Mouse (Mus musculus) thymus, adult 2 months (tissue): ENCODE data around the gene Dact2. TPM values are rescaled to one million over a fixed set of nuclear protein-coding genes. Genes with fewer than 3 reads are reported as not detected.

ENCODE experiments used
- DNase-seq: peaks from one replicate; pipeline ENCODE4 v3.0.0; 2021
- H3K27ac ChIP-seq: fragments of 200-500 bp; 2 replicates; pipeline ENCODE4 v1.5.1; 2012; ENCODE audit warnings: low read length, control low read depth; ENCODE audit not compliant: control insufficient read depth, insufficient read depth
- H3K27me3 ChIP-seq: fragments of 200-500 bp; 2 replicates; pipeline ENCODE4 v1.6.1; 2012; ENCODE audit warnings: mild to moderate bottlenecking, low read length, moderate library complexity, mixed read lengths; ENCODE audit not compliant: control insufficient read depth, insufficient read depth
- H3K36me3 ChIP-seq: fragments of 200-500 bp; 2 replicates; pipeline ENCODE4 v1.6.1; 2012; ENCODE audit warnings: mild to moderate bottlenecking, low read length, moderate library complexity; ENCODE audit not compliant: control insufficient read depth, insufficient read depth
- H3K4me1 ChIP-seq: fragments of 200-500 bp; replicated peaks from 2 replicates; pipeline ENCODE4 v1.6.1; 2012; ENCODE audit warnings: low read length; ENCODE audit not compliant: control insufficient read depth, insufficient read depth
- H3K4me3 ChIP-seq: fragments of 200-500 bp; 2 replicates; pipeline ENCODE4 v1.5.1; 2012; ENCODE audit warnings: mild to moderate bottlenecking, low read length, control low read depth, moderate library complexity; ENCODE audit not compliant: control insufficient read depth, insufficient read depth
- CTCF ChIP-seq: fragments of 200-500 bp; IDR thresholded peaks from 2 replicates; pipeline ENCODE4 v1.5.1; 2012; ENCODE audit warnings: mild to moderate bottlenecking, control low read depth, low read length, moderate library complexity, borderline replicate concordance; ENCODE audit not compliant: control insufficient read depth, poor library complexity, insufficient read depth; ENCODE audit errors: extremely low read depth
- POLR2A ChIP-seq: fragments of 200-500 bp; IDR thresholded peaks from 2 replicates; pipeline ENCODE4 v1.6.1; 2012; ENCODE audit warnings: mild to moderate bottlenecking, low read length, control low read depth, moderate library complexity; ENCODE audit not compliant: control insufficient read depth, poor library complexity, insufficient read depth; ENCODE audit errors: extremely low read depth
- WGBS: fragments of 180-500 bp; shearing (Covaris S2); methylation state at CpG from one replicate; pipeline ENCODE4 v1.1.7; 2018; 5-methylcytosine and 5-hydroxymethylcytosine counted together
- polyA plus RNA-seq: library from polyadenylated mRNA; depleted of rRNA; stranded (reverse); fragments of >200 nt; gene quantifications from 2 replicates; pipeline ENCODE4 v1.2.3, GENCODE M21; 2012

Gene Dact2
- polyA plus RNA-seq, 1 experiment: 45.8 TPM

DNA sequence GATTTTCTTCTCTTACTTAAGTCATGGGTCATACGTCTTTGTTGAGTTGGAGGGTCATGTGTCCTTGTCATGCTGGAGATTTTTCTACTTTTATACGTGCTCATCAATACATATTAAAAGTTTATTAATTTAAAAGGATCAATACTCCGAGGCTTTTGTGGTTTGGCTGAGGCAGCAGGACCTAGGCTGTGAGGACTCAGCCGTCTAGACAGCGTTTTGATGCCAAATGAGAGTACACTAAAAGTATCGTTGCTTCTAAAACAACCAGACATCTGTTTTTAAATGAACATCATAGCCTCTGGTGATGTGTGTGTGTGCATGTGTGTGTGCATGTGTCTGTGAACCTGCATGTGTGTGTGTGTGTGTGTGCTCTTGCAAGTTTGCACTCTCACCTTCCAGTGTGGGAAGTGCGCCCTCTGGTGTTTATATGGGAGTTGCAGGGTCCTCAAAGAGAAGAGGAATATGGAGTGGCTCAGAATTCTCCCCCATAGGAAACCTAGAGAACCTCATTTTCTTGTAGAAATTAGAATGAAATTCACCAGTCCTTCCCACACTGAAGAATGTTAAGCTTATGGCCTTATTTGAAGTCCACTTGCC, 16.6 kb upstream of the Dact2 start:
- Histone ChIP-seq H3K4me3 (no peak overlapping the region), H3K27me3 (no peaks in the 10 kb centered on the region), H3K27ac (no peak overlapping the region), H3K4me1 (no peaks in the 10 kb centered on the region), H3K36me3 (no peaks in the 10 kb centered on the region)
- WGBS: 69% methylated on average over 7 of the region's 7 CpGs
- TF ChIP-seq POLR2A (no peak), CTCF (no peak)
- DNase-seq: peak; percentile 36

GRCm38 (mm10) chr17:14213976-14214529, 9.9 kb upstream of the Dact2 start:
- Histone ChIP-seq H3K27ac (no peak overlapping the region), H3K36me3 (no peaks in the 10 kb centered on the region), H3K4me3 (no peak overlapping the region), H3K27me3 (no peaks in the 10 kb centered on the region), H3K4me1 (no peaks in the 10 kb centered on the region)
- TF ChIP-seq POLR2A (no peak), CTCF (no peak)
- 57% methylated on average over 3 of the region's 3 CpGs for WGBS
- DNase-seq: no peak

DNA sequence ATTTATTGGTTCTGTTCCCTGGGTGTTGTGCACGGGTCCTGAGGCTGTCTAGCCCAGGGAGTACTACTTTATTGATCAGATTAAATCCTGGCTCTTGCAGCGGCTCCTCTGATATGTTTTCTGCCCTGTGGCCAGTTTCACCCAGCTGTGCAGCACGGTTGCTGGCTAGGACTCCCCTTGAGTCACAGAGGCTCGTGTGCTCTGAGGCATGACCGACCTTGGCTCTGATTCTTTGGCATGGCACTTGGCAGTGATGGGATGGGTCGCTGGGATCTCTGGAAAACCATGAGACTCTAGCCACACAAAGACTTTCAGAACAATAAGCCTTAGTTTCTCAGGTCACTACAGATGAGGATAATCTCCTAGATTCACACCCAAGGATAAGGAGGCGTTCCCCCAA, 8.7 kb upstream of the Dact2 start:
- Histone ChIP-seq H3K27me3 (no peaks in the 10 kb centered on the region), H3K4me3 (no peak overlapping the region), H3K27ac (no peak overlapping the region), H3K36me3 (no peaks in the 10 kb centered on the region), H3K4me1 (no peaks in the 10 kb centered on the region)
- DNase-seq: no peak
- 87% methylated on average over 7 of the region's 7 CpGs for WGBS
- TF ChIP-seq CTCF: no peak
- TF ChIP-seq POLR2A: no peak

DNA sequence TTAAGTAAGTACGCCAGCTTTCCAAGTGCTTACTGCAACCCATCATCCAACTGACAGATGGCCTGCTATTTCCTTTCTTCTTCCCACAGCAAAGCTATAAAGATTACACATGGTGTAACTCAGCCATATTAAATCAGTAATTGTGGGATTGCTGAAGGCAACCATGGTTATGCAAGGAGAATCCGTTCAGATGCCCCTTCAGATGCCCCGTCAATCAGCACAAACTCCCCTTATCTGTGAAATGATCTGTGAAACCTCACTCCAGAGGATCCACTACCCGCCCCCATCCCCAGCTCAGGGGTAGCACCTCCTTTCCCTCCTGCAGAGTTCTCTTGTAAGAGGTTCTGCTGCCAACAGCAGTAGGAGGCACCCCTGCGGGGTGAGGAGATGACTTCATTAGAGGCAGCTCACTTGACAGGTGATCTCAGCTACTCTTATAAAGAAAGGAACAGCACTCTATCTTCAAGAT, 3.0 kb upstream of the Dact2 start:
- TF ChIP-seq CTCF: no peak
- no peak for TF ChIP-seq POLR2A
- H3K27me3 ChIP-seq: peaks cover 2% of the 10 kb centered on the region; the same call in 1 of the 2 replicates
- DNase-seq: no peak
- 37% methylated on average over 5 of the region's 5 CpGs for WGBS
- H3K36me3 ChIP-seq: no peaks in the 10 kb centered on the region
- H3K4me1 ChIP-seq: no peaks in the 10 kb centered on the region
- no peak overlapping the region for H3K4me3 ChIP-seq
- H3K27ac ChIP-seq: no peak overlapping the region

DNA sequence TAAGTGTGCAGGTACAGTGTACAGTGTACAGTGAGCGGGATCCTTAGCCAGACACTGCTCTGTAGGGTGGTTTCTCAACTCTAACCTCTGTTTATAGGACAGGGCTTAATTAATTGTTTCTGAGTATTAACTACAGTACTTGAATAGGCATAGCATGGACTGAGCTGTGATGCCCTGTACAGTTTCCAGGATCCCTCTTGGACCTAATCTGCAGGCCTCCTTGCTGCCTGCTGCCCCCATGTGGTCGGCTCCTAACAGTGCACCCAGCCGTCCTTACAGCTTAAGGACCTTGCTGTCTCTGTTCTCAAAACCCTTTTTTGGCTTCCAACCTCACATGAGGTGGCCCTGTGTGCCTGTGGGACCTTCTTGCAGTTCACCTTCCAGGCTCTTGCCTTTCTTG, 2.0 kb upstream of the Dact2 start:
- DNase-seq: peak; percentile 60
- no peak overlapping the region for H3K4me3 ChIP-seq
- TF ChIP-seq POLR2A (no peak), CTCF (peak; percentile 61; the same call in 1 of the 2 replicates)
- H3K36me3 ChIP-seq: no peaks in the 10 kb centered on the region
- H3K4me1 ChIP-seq: no peaks in the 10 kb centered on the region
- H3K27ac ChIP-seq: no peak overlapping the region
- WGBS: 34% methylated on average over 3 of the region's 3 CpGs
- H3K27me3 ChIP-seq: peaks cover 2% of the 10 kb centered on the region; the same call in 1 of the 2 replicates

DNA sequence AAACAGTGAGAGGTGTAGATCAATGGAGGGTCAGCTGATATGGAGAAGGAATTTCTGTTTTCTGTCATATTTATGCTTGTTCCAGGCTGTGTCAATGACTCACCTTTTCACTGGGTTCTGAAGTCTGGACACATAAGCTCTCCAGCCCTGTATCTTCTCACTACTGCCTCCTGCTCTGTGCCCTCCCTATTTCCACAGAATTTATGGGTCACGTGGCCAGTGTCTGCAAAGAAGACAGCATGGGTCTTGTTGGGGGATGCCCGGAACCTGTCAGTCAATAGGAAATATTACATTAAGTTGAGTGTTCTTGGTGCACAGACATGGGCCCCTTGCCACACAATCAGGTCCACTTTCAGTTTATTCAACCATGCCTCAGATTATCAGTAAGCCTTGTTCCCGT, 1.1 kb upstream of the Dact2 start:
- TF ChIP-seq CTCF (no peak), POLR2A (no peak)
- no peaks in the 10 kb centered on the region for H3K4me1 ChIP-seq
- H3K27ac ChIP-seq: no peak overlapping the region
- WGBS: 79% methylated on average over 3 of the region's 3 CpGs
- peaks cover 2% of the 10 kb centered on the region; the same call in 1 of the 2 replicates for H3K27me3 ChIP-seq
- no peak for DNase-seq
- H3K36me3 ChIP-seq: no peaks in the 10 kb centered on the region
- H3K4me3 ChIP-seq: no peak overlapping the region
